Mouse (Mus musculus) right cerebral cortex, postnatal 14 days (tissue): ENCODE data around the gene 4931428F04Rik.

Experiments
- DNase-seq: peaks from one replicate; pipeline ENCODE4 v3.0.0; 2022

Gene 4931428F04Rik

GRCm38 (mm10) chr8:105289805-105290460 lies at the start of gene 4931428F04Rik:
Gene 4931428F04Rik (minus strand): TSS chr8:105289864.
- DNase-seq = peak; percentile 47

GRCm38 (mm10) chr8:105338992-105339391 lies 49.3 kb upstream of the 4931428F04Rik start:
- DNase-seq = no peak

DNA sequence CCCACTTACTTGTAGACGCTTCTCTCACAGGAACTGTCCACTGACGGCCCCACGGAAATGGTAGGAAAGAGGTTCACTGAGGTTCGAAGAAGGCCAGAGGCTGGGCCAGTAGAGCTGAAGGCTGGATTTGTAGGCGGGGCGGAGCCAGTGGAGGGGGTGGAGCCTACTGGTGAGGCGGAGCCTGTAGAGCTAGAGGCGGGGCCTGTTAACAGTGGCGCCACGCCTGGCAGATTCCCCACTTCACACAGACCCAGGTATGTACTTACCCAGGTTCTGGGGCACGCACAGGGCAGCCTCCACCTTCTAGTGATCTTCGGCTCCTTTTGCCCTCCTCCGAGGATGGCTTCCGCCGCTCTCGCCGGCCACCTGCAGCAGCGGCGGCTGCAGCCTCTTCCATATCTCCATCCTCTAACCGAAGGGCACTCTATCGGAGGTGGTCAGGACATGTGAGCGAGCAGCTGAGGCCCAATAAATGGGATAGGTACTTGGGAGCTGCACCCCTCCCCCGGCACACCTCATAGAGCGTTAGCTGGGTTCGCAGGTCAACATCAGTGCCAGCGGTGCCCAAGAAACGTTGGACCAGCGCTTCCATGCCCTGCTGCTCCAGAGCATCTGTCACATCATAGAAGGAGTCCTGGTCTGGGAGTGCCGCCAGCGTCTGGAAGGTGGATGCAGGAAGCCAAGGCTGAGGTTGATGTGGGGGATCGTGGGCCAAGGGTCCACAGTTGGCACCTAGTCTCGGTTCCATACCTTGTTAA lies 46.9 kb upstream of the 4931428F04Rik start:
- DNase-seq = no peak

GRCm38 (mm10) chr8:105332523-105332922 lies 42.9 kb upstream of the 4931428F04Rik start:
- DNase-seq = no peak

DNA sequence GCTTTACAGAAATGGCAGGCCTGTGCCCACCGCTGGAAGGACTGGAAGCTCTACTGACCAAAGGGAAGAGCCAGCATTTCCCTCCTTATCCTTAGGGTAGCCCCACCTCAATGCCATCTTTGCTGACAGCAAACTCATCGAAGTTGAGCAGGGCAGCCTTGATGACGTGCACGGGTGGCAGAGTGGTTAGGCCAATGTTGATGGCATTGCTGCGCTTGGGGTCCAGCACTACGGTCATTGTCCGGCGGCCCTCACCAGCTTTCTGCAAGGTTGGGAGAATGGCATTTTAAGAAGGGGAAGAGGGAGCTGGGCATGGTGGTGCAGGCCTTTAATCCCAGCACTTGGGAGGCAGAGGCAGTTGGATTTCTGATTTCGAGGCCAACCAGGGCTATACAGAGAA lies 42.3 kb upstream of the 4931428F04Rik start:
- no peak for DNase-seq

DNA sequence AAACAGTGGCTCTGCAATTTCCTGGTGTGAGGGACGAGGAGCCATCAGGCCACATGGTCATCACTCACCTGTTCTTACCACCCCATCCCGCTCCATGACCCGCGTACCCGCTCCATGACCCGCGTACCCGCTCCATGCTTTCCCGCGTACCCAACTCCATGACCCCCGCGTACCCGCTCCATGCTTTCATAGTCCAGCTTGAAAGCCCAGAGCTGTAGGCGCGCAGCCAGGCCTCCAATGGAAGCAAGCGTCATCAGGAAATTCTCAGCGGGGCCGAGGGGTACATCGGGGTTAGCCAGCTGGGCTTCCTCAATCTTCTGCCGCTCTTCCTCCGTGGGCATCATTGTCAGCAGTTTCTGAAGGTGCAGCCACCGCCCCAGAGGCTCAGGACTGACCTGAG lies 41.8 kb upstream of the 4931428F04Rik start:
- DNase-seq = no peak

DNA sequence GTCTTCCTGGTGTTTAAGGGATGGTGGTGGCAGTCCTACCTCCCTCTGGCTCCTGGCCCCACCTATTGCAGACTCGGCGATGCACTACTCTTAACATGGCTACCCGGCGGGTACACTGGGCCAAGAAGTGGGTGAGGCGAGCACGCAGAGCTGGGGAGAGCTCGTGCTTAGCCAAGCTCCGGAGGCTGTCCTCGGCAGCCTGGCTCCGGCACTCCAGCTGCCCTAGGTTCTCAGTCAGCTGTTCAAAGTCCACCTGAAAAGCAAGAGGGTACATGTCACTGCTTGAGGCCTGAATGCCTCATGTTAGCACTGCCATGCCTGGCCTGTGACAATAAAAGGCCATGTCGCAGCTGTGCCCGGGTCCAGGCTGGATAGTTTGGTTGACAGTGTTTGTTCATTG lies 40.7 kb upstream of the 4931428F04Rik start:
- no peak for DNase-seq

DNA sequence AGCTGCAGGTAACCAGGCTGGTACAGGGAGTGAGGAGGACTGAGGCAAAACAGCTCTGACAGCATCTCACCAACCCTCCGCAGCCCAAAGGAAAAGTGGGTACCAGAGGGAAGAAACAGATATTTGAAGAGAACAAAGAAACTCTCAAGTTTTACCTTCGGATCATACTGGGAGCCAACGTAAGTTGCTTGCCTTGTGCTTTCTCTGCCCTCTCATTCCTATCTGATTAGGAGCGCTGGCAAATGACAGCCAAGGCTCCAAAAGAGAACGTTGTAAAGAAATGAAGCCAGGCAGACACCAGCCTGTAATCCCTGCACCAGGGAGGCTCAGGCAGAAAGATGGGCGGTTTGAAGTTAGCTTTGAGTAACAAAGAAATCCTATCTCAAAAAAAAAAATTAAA lies 37.3 kb upstream of the 4931428F04Rik start:
- no peak for DNase-seq

- DNase-seq = peak; percentile 98
These were observed 36.5 kb upstream of the 4931428F04Rik start, which contains the start of the genes Lrrc29 and Tmem208 for GRCm38 (mm10) chr8:105326141-105326672. Gene Lrrc29 (minus strand): TSS chr8:105326278. Gene Tmem208 (plus strand): TSS chr8:105326354.

- DNase-seq = peak; percentile 42
These were observed 36.0 kb upstream of the 4931428F04Rik start for GRCm38 (mm10) chr8:105325641-105326093.

DNA sequence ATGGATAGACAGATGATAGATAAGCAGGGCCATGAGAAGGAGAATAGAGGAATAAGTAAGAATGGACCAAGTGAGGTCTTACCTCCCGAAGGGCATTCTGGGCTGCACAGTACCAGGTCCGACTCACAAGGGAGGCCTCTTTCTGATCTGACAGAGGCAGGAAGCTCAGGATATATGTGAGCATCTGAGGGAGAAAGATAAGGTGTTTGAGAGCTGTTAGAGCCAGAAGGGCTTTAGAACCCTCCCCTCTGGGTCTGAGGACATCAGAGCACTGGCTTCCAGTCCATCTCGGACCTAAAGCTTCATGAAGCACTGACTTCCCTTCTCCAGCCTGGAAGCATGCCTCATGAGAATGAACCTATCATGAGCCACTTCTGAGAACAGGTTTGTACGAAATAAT lies 33.5 kb upstream of the 4931428F04Rik start:
- no peak for DNase-seq

GRCm38 (mm10) chr8:105318662-105319190 lies 29.1 kb upstream of the 4931428F04Rik start:
- DNase-seq = no peak

DNA sequence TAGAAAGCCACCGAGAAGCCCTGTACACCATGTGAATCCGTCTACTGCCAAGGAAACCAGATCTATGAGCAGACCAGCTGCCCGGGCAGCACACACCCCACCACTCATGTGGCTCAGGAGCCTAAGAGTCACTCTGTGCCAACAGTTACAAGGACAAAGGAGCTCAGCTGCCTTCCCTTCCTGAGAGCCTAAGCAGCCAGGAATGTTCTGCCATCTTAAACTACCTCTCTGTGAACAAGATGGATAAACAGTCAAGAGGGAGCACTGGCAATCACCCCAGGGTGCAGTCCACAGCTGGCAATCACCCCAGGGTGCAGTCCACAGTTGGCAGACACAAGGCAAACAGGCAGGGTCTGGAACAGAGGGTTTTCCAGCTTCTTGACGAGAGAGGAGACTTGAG lies 28.3 kb upstream of the 4931428F04Rik start:
- DNase-seq = no peak

GRCm38 (mm10) chr8:105315073-105315769 lies 25.6 kb upstream of the 4931428F04Rik start:
- DNase-seq = no peak

DNA sequence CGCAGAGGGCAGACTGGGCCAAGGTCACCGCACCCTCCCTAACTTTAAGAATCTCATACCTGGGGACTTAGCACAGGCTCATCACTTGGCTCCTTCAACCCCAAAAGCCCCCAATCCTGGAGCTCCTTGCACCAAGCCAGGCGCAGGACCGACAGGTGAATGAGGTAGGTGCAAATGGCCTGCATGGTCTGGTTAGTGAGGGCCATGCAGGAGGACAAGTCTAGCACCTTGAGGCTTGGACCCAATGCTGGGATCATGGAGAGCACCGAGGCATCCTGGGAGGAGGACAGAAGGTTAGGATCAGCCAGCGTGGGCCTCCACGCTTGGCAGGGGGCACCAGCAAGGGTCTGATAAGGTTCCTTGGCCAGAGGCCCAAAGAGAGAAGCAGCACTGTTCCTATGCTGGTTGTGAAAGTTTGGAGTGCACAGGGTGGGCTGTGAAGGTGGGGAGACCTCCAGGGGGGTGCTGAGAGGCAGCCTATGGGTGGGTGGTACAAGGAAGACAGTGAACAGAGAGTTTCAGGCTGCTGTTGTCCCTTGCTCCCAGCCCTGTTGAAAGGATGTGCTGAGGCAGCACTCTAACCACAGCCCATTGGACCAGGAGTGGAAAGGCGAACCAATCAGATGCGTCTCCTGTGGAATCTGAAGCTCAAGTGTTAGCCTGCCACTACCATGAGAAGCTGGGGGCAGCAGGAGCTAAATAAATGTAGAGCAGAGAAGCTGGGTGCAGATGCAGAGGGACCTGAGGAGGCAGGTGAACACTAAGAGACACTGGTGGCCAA lies 24.1 kb upstream of the 4931428F04Rik start:
- DNase-seq = no peak

DNA sequence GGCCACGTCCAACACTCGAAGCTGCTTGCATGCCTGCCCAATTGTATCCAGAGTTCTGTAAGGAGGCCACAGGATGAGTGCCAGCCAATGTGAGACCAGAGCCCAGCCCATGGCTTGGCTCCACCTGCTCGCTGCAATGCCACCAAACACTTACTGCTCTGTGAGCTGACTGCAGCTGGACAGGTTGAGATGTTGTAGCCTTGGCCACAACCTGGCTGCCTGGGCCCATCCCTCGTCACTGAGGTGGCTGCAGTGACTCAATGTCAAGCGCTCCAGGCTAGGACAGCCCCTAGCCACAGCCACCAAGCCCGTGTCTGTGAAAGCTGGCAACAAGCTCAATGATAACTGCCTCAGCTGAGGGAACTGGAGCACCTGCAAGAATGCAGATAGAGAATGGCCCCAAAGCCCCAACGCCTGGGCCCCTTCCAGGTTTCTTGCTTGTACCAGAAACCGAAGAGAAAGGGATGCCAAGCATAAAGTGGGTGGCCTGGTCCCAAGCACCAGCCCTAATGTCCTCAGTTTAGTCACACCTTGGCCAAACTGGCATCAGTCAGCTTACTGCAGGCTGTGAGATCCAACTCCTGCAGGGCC lies 23.3 kb upstream of the 4931428F04Rik start:
- DNase-seq = no peak

- DNase-seq = no peak
These were observed 22.1 kb upstream of the 4931428F04Rik start for GRCm38 (mm10) chr8:105311718-105312117.

DNA sequence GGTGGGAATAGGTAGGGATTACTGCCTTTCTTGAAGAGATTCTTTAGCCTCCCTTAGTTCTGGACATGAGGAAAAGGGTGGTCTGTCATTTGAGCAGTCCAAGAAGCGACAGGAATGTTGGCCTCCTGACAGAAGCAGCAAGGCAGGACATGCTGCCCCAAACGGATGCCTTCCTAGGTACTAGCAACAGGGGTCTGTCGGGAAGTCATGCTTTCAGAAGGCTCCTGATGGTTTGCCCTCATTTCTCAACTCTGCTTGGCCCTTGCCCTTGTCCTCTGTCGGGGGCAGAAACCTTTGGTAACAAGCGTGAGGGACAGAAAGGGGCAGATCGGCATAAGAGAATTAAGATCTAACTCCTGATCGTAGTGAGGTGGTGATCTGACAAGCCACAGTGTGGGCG lies 20.5 kb upstream of the 4931428F04Rik start:
- no peak for DNase-seq

DNA sequence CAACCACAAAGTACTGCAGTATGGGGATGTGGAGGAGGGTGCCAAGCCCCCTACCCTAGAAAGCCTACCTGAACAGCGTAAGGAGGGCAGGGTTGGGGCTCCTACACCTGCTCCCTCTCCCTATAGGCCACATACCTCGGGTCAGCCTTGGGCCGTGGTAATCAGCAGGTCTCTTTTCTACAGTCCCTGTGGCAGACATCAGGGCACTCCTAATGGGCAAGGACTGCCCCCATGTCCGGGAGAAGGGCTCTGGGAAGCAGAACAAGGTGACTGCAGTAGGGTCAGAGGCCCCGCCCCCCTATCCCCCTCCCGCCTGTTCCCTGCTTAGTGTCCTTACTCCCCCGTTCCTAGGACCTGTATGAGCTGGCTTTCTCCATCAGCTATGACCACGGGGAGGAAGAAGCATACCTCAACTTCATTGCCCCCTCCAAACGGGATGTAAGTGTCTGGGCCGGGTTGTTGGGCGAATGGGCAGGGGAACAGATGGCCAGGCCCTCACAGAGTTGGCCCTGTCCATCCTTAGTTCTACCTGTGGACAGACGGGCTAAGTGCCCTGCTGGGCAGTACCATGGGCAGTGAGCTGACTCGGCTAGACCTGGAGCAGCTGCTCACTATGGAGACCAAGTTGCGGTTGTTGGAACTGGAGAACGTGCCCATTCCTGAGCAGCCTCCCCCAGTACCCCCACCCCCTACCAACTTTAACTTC lies 19.6 kb upstream of the 4931428F04Rik start:
- no peak for DNase-seq

DNA sequence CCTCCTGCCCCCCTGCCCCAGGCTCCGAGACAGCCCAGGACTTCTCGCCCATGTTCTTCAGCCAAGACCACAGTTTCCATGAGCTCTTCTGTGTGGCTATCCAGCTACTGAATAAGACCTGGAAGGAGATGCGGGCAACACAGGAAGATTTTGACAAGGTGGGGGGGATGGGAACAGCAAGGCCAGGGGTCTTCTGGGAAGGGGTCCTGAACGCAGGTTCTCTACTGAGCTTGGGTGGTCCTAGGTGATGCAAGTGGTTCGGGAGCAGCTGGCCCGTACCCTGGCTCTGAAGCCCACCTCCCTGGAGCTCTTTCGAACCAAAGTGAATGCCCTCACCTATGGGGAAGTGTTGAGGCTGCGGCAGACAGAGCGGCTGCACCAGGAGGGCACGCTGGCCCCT lies 18.8 kb upstream of the 4931428F04Rik start:
- DNase-seq = no peak

DNA sequence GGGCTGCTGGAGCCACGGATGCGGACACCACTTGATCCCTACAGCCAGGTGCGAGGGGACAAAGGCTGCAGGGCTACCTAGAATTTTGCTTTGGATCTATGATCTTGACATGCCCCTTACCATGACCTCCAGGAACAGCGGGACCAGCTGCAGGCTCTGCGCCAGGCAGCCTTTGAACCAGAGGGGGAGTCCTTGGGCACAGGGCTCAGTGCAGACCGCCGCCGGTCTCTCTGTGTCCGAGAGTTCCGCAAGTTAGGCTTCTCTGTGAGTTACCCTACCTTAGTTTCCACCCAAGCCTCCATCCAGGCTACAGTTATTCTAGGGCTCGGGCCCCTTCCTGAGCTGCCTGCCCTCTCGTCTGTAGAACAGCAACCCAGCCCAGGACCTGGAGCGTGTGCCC lies 18.0 kb upstream of the 4931428F04Rik start:
- DNase-seq = no peak
